Mouse (Mus musculus) heart, embryonic 13.5 days (tissue): ENCODE results near the gene Gm20425. TPM values are rescaled to one million over a fixed set of nuclear protein-coding genes. Genes with fewer than 3 reads are reported as not detected.

ENCODE experiments used
- ATAC-seq: fragments of 200-750 bp; cut with Nextera tagmentation; 2 replicates; pipeline ENCODE4 v1.8.0; 2017; ENCODE audit warnings: moderate TSS enrichment; ENCODE audit not compliant: insufficient number of reproducible peaks, low FRiP score, low TSS enrichment; ENCODE audit errors: extremely low read depth
- H3K27ac ChIP-seq: fragments of 300-500 bp; sonication (generic); replicated peaks from 2 replicates; pipeline ENCODE4 v1.5.1; 2015; ENCODE audit warnings: moderate library complexity, mild to moderate bottlenecking, inconsistent platforms
- H3K27me3 ChIP-seq: fragments of 300-500 bp; sonication (generic); replicated peaks from 2 replicates; pipeline ENCODE4 v1.6.1; 2015; ENCODE audit warnings: mild to moderate bottlenecking, inconsistent platforms
- H3K36me3 ChIP-seq: fragments of 300-500 bp; sonication (generic); 2 replicates; pipeline ENCODE4 v1.6.1; 2015; ENCODE audit warnings: mild to moderate bottlenecking, inconsistent platforms
- H3K4me1 ChIP-seq: fragments of 300-500 bp; sonication (generic); 2 replicates; pipeline ENCODE4 v1.6.1; 2015; ENCODE audit warnings: inconsistent platforms
- H3K4me2 ChIP-seq: fragments of 300-500 bp; sonication (generic); 2 replicates; pipeline ENCODE4 v1.6.1; 2015; ENCODE audit warnings: inconsistent platforms, mild to moderate bottlenecking, moderate library complexity
- H3K4me3 ChIP-seq: fragments of 300-500 bp; sonication (generic); 2 replicates; pipeline ENCODE4 v1.5.1; 2015; ENCODE audit warnings: moderate library complexity, mild to moderate bottlenecking, inconsistent platforms
- H3K9ac ChIP-seq: fragments of 300-500 bp; sonication (generic); 2 replicates; pipeline ENCODE4 v1.6.1; 2015; ENCODE audit warnings: inconsistent platforms, mild to moderate bottlenecking, moderate library complexity
- H3K9me3 ChIP-seq: fragments of 300-500 bp; sonication (generic); 2 replicates; pipeline ENCODE4 v1.6.1; 2016; ENCODE audit warnings: inconsistent platforms
- WGBS: fragments of 180-500 bp; shearing (Covaris S2); methylation state at CpG from one replicate; pipeline ENCODE4 v1.1.7; 2015; ENCODE audit warnings: mixed read lengths; 5-methylcytosine and 5-hydroxymethylcytosine counted together
- polyA plus RNA-seq: library from polyadenylated mRNA; unstranded; fragments of >200 nt; fragmentation: Nextera tagmentation; extraction: Ambion mirVana; gene quantifications from 2 replicates; pipeline ENCODE4 v1.2.1, GENCODE M21; 2015

Gm20425 gene
- polyA plus RNA-seq, 1 experiment from 2014 or later: not detected

- no peak overlapping the region for H3K9ac ChIP-seq
- no peak overlapping the region for H3K4me3 ChIP-seq
- ATAC-seq: no peak
- H3K4me2 ChIP-seq: no peak overlapping the region
- H3K36me3 ChIP-seq: no peaks in the 10 kb centered on the region
- no peaks in the 10 kb centered on the region for H3K4me1 ChIP-seq
- H3K27ac ChIP-seq: no peak overlapping the region
- H3K27me3 ChIP-seq: no peaks in the 10 kb centered on the region
- 72% methylated on average over 5 of the region's 5 CpGs for WGBS
- no peaks in the 10 kb centered on the region for H3K9me3 ChIP-seq
Measured at GRCm38 (mm10) chr9:103153286-103153685, 76.8 kb downstream of the Gm20425 start.

- Histone ChIP-seq H3K9ac (no peak overlapping the region), H3K9me3 (no peaks in the 10 kb centered on the region), H3K4me2 (no peak overlapping the region), H3K27ac (no peak overlapping the region), H3K4me3 (no peak overlapping the region), H3K36me3 (no peaks in the 10 kb centered on the region), H3K4me1 (peaks cover 11% of the 10 kb centered on the region), H3K27me3 (0 out of 2 replicates have a peak, but pooled peaks cover 8% of the 10 kb centered on the region)
- 66% methylated on average over 12 of the region's 12 CpGs for WGBS
- no peak for ATAC-seq
Measured at GRCm38 (mm10) chr9:103149074-103149799, 80.9 kb downstream of the Gm20425 start.

GRCm38 (mm10) chr9:103147103-103147502 is 83.0 kb downstream of the Gm20425 start:
- WGBS: 53% methylated on average over 13 of the region's 13 CpGs
- Histone ChIP-seq H3K27me3 (0 out of 2 replicates have a peak, but pooled peaks cover 8% of the 10 kb centered on the region), H3K27ac (no peak overlapping the region), H3K4me1 (peaks cover 15% of the 10 kb centered on the region), H3K36me3 (peaks cover 3% of the 10 kb centered on the region; the same call in 1 of the 2 replicates), H3K9me3 (no peaks in the 10 kb centered on the region), H3K4me2 (no peak overlapping the region), H3K4me3 (no peak overlapping the region), H3K9ac (no peak overlapping the region)
- no peak for ATAC-seq

- H3K4me3 ChIP-seq: no peak overlapping the region
- no peak for ATAC-seq
Measured at GRCm38 (mm10) chr9:103146703-103147102, 83.4 kb downstream of the Gm20425 start.

GRCm38 (mm10) chr9:103146257-103146656 is 83.8 kb downstream of the Gm20425 start:
- Histone ChIP-seq H3K27ac (no peak overlapping the region), H3K9me3 (no peaks in the 10 kb centered on the region)
- WGBS: 78% methylated on average over 10 of the region's 10 CpGs

More at GRCm38 (mm10) chr9:103146703-103147102, 83.4 kb downstream of the Gm20425 start:
- H3K36me3 ChIP-seq: peaks cover 3% of the 10 kb centered on the region; the same call in 1 of the 2 replicates
- peaks cover 15% of the 10 kb centered on the region for H3K4me1 ChIP-seq
- no peak overlapping the region for H3K9ac ChIP-seq
- H3K27ac ChIP-seq: no peak overlapping the region
- H3K27me3 ChIP-seq: 0 out of 2 replicates have a peak, but pooled peaks cover 8% of the 10 kb centered on the region
- no peaks in the 10 kb centered on the region for H3K9me3 ChIP-seq
- WGBS: 46% methylated on average over 9 of the region's 9 CpGs
- no peak overlapping the region for H3K4me2 ChIP-seq

GRCm38 (mm10) chr9:103145351-103145750 is 84.8 kb downstream of the Gm20425 start:
- Histone ChIP-seq H3K36me3 (peaks cover 3% of the 10 kb centered on the region; the same call in 1 of the 2 replicates), H3K9ac (no peak overlapping the region), H3K4me3 (no peak overlapping the region), H3K4me1 (peaks cover 28% of the 10 kb centered on the region), H3K27me3 (0 out of 2 replicates have a peak, but pooled peaks cover 8% of the 10 kb centered on the region), H3K27ac (no peak overlapping the region), H3K4me2 (no peak overlapping the region), H3K9me3 (no peaks in the 10 kb centered on the region)
- WGBS: 58% methylated on average over 5 of the region's 5 CpGs
- ATAC-seq: no peak

More at GRCm38 (mm10) chr9:103146257-103146656, 83.8 kb downstream of the Gm20425 start:
- Histone ChIP-seq H3K4me1 (peaks cover 19% of the 10 kb centered on the region), H3K27me3 (0 out of 2 replicates have a peak, but pooled peaks cover 8% of the 10 kb centered on the region), H3K36me3 (peaks cover 3% of the 10 kb centered on the region; the same call in 1 of the 2 replicates), H3K9ac (no peak overlapping the region), H3K4me2 (no peak overlapping the region), H3K4me3 (no peak overlapping the region)
- no peak for ATAC-seq

GRCm38 (mm10) chr9:103143881-103144280 is 86.2 kb downstream of the Gm20425 start:
- H3K27ac ChIP-seq: no peak overlapping the region
- WGBS: 47% methylated on average over 4 of the region's 4 CpGs

GRCm38 (mm10) chr9:103141266-103141665 is 88.8 kb downstream of the Gm20425 start:
- WGBS: 49% methylated on average over 7 of the region's 7 CpGs
- H3K4me3 ChIP-seq: no peak overlapping the region
- H3K4me1 ChIP-seq: peaks cover 51% of the 10 kb centered on the region
- H3K9ac ChIP-seq: no peak overlapping the region
- H3K36me3 ChIP-seq: peaks cover 3% of the 10 kb centered on the region; the same call in 1 of the 2 replicates
- H3K27me3 ChIP-seq: 0 out of 2 replicates have a peak, but pooled peaks cover 8% of the 10 kb centered on the region
- peak overlapping the region; percentile 70 for H3K27ac ChIP-seq
- H3K9me3 ChIP-seq: no peaks in the 10 kb centered on the region
- ATAC-seq: no peak
- no peak overlapping the region for H3K4me2 ChIP-seq

More at GRCm38 (mm10) chr9:103143881-103144280, 86.2 kb downstream of the Gm20425 start:
- Histone ChIP-seq H3K9ac (no peak overlapping the region), H3K4me3 (no peak overlapping the region), H3K4me2 (no peak overlapping the region), H3K9me3 (no peaks in the 10 kb centered on the region), H3K27me3 (0 out of 2 replicates have a peak, but pooled peaks cover 8% of the 10 kb centered on the region), H3K36me3 (peaks cover 3% of the 10 kb centered on the region; the same call in 1 of the 2 replicates), H3K4me1 (peaks cover 36% of the 10 kb centered on the region)
- no peak for ATAC-seq

- 74% methylated on average over 6 of the region's 6 CpGs for WGBS
- Histone ChIP-seq H3K27me3 (no peaks in the 10 kb centered on the region), H3K4me1 (peaks cover 51% of the 10 kb centered on the region), H3K36me3 (peaks cover 3% of the 10 kb centered on the region; the same call in 1 of the 2 replicates), H3K4me2 (no peak overlapping the region), H3K9me3 (no peaks in the 10 kb centered on the region), H3K4me3 (no peak overlapping the region), H3K27ac (peak overlapping the region; percentile 70; the same call in 1 of the 2 replicates), H3K9ac (no peak overlapping the region)
- no peak for ATAC-seq
Measured at GRCm38 (mm10) chr9:103140384-103140783, 89.7 kb downstream of the Gm20425 start.
